Mouse (Mus musculus) gastrocnemius, adult 18-20 months (tissue): ENCODE results near the gene Sh3bgrl. TPM values are rescaled to one million over a fixed set of nuclear protein-coding genes. Genes with fewer than 3 reads are reported as not detected.

ENCODE experiments used
- DNase-seq: peaks from one replicate; pipeline ENCODE4 v3.0.0; 2021; ENCODE audit warnings: low spot score
- total RNA-seq, 2 experiments: library from RNA; stranded (reverse); gene quantifications; 2 replicates each; pipeline ENCODE4 v1.2.3; 2021

The Sh3bgrl gene
- total RNA-seq, 2 experiments from 2014 or later = 9.6 TPM

GRCm38 (mm10) chrX:109235383-109236036 is 140.3 kb downstream of the Sh3bgrl start:
- DNase-seq = no peak

GRCm38 (mm10) chrX:109238163-109238562 is 143.0 kb downstream of the Sh3bgrl start:
- peak; percentile 1 for DNase-seq

Other genes starting within 250 kb of the Sh3bgrl start
- gene Hmgn5, start 82.0 kb upstream of the Sh3bgrl start, total RNA-seq = 1 to 10 TPM; 5.9 to 8.4 TPM
- gene Gm6377, start 101.4 kb downstream of the Sh3bgrl start, total RNA-seq = not detected